Mouse (Mus musculus) lung, postnatal 25 days (tissue): Measurements from ENCODE around the gene Msl2.

ENCODE experiments used
- DNase-seq: peaks from one replicate; pipeline ENCODE4 v3.0.0; 2022; ENCODE audit warnings: low spot score

Gene Msl2

DNA sequence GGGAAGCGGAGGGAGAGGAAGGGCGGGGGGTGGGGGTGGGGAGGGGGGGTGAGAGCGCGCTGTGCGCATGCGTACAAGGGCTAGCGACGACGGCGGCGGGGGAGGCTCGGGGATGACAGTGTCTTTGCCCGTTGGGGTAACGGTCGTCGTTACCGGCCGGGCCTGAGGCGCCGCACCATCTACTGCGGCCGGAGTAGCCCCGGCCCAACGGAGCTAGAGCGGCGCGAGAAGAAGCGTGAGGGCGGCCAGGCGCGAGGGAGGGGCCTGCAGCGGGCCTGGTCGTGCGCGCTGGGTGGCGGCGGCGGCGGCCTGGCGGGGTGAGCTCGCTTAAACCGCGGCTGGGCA, at the start of gene Msl2:
TSS of gene Msl2 (plus strand) at position 115 of the 345 bp plus-strand sequence.
- DNase-seq, result no peak

DNA sequence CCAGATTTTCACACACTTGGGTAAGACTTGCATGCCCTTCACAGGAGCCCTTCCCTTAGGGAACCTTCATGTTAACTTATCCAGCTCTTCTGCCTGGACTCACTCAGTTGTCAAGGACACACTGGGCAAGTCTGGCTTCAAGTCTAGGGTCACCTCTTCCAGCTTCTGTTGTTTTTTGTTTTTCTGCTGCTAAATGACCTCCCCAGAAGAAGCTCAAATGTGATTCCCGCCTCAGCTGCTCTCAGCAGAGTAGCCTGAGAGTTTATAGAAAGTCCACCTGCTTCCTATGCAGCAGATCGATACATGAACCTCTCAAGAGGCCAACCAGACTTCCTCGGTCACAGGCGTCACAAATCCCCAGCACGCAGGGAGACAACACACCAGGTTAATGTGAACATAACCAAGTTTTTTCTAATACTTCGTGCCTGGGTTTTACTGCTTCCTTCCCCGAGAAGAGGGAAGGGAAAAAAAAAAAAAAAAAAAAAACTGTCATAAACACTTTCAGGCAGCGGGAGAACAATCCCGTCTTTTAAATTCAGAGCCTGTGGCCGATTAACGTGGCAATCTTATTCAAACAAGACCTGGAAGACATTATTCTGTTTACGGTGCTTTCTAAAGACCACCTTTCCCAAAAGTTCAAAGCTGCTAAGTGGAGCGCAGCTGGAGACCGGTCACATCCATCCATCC, 40.0 kb upstream of the Msl2 start:
- no peak for DNase-seq

DNA sequence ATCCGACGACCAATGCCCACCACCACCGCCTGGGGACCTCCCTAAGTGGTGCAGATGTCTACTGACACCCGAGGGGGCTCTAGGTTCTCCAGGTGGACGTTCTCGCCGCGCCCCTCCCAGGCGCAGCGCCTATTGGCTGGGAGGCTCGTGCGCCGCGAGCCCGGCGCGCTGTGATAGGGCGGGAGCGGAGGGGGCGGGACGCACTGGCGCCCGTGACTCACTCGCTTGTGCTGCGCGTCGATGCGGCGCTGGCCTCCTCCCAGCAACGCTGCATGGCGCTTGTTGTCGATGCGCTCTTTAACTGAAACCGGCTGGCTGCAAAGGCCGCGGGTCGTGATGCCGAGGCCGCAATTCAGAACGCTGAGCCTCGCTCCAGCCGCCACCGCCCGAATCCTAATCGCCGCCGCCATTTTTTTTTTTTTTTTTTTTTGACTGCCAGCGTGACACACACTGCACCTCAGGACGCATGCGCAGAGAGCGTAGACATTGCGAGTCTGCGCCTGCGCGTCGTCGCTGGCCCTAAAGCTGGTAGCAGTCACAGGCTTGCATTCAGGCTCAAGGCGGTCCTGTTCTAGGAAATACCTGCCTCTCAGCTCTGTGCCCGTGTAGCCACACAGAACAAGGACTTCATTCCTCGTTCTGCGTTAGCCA, 39.3 kb upstream of the Msl2 start, which contains the start of gene Pccb:
TSS of gene Pccb (minus strand) at position 451 of the 651 bp plus-strand sequence.
- DNase-seq, result peak; percentile 97

DNA sequence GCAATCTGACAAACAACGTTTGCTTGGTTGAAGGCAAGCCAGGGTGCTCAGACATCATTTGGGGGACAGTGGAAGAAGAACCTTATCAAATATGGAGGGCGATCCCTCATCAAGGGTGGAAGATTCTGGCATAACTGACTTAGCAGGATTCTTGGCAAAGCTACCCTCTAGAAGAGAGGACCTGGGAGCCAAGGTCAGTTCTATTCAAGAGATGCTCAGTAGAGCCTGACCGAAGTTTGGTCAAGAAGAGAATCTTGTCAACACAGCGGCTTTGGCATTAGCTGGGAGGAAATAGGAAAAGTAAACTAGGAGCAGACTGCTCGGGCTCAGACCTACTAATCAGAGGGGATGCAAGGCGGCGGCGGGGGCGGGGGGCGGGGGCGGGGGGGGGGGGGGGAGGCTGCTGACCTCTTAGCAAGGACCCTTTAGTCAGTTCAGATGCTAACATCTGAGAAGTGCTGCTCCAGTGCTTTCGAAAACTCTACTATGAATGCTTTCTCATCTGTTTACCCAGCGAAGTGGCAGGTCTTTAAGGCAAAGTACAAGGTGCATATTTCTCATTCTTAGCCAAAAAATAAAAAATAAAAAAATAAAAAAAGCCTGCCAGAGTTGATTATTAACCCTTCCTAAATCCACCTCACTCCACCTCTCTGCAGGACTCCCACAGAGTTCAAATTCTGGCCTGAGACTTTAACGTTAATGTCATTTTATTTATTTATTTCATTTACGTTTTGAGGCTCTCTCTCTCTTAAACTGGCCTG, 37.9 kb upstream of the Msl2 start:
- no peak for DNase-seq

DNA sequence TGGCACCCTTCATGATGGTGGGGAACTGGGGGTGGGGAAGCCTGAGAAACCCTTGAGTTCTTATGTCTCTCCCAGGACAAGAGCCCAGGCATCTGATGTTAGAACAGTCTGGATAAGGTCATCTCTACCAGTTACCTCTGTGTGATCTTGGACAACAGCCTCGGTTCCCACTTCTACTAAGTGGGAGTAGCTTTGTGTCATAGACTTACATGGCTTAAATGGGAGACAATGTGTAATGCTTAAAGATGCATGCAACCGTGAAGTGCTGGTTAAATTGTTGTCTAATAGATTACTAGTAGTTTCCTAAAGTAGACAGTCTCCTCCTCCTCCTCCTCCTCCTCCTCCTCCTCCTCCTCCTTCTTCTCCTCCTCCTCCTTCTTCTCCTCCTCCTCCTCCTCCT, 37.0 kb upstream of the Msl2 start:
- no peak for DNase-seq

DNA sequence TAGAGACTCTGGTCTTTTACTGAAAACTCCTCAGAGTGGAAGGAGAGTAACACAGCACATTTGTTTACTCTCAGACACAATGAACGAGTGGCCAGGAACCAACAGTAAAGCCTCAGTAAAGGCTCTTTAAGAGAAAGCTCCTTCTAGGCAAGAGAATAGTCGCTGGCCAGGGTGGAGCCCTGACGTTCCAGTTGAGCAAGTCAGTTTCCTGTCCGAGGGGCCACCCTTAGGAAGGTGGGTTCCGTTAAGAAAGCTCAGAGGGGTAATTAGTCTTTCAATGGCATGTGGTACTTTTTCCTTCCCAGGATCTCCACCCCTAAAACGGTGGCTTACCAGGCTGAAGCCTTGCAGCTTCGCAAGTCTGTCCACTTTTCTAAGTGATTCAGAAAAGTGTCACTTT, 36.5 kb upstream of the Msl2 start:
- DNase-seq, result peak; percentile 14

DNA sequence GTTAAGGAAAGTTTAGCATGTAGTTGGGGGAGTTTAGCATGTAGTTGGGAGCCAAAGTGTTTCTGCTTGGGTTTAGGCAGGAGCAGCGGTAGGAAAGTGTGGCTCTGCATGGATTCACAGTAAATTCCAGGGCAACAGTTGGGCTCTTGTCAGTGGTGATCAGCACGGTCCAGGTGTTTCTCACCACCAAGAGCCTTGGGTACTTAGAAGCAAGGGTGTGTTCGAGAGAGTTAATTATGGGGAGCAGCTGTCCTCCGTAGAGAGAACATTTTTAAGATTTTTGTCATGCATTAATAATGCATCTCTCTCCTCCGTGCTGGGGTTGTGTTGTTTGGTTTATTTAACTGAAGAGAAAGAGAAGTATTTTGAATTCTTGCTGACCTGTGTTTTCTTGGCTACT, 35.3 kb upstream of the Msl2 start:
- no peak for DNase-seq

DNA sequence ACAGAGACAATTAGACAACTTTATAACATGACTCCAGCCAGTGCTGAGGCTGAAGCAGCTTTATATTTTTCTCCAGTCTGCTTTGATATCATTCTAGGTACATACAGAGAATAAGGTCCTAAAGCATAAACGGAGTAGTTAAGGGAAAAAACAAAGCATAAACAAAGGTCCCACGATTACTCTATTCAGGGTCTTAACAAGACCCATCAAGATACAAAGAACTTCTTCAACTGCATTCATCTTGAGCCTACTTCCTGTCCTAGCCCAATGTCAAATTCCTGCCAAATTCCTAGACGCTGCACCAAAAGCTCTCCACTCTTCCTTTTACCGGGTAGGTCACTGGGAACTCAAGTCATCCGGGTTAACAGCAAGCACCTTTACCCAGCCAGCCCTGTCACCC, 32.4 kb upstream of the Msl2 start:
- no peak for DNase-seq

DNA sequence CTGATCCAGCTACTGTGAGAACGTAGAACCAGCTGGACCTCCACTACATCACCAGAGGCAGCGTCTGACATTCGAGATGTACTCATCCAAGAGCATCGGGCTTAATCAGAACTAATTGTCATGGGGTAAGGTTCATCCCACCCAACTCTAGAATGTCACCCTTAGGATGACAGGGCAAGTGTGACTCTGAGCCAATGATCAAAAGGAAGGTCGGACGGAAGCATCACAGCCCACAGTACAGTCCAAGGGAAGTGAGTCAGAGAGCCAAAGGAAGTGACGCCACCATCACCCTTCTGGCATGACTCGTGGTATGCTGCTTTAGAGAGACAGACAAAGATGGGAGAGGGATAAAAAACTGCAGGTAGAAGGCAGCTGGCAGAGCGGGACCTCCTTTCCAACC, 31.7 kb upstream of the Msl2 start:
- DNase-seq, result no peak

DNA sequence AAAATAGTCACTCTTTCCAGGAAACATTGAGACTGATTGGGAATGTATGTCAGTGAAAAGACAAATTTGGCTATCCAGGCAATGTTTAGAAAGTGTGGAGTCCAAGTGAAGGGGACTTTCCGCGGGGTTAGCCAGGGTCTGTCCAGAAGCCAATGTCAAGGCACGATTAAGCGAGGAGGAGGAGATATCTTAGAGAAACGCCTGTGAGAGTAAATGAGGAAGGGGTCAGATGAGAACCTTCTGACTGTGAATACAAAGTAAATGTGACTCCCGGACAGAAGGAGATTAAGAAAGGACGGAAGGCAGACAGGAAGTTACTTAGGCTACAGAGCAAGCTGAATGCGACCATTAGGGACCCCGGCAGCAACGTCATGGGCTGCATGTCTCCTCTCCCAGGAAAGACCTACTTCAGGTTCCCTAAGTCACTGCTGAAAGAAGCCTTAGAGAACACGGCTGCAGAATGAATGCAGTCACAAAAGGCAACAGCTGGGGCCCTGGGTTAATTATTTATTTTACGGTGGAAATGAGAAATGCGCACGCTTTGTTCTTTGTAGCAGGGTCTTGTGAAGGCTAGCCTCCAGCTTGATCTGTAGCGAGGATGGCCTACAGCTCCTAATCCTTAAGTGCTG, 28.1 kb upstream of the Msl2 start:
- DNase-seq, result no peak

DNA sequence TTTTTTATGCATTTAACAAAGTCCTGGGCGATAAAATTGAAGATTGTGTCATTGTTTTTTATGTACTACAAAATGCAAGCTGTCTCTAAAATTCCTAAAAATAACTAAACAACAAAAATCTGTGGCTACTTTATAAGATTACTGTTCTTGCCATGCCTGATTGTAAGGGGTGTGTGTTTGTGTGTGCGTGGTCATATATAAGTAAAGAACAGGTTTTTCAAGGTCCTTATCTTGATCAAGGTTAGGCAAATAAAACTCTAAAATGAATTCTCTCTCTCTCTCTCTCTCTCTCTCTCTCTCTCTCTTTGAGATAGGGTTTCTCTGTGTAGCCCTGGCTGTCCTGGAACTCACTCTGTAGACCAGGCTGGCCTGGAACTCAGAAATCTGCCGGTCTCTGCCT, 21.9 kb upstream of the Msl2 start:
- no peak for DNase-seq

DNA sequence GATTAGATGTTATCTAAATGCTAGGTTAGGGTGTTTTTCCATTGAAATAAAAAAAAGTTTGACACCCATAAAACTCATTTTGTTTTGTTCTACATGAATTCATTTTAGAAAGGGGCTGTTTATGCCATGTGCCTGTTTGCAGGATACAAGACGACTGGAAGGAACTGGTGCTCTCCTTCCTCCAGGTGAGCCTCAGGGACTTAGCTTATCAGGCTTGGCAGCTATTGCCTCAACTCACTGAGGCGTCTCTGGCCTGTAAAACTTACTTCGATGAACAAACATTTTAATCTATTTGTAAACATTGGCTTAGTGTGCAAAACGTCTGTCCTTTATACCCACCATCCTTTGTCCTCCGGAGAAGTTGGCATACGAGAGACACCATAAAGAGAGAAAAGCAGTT, 21.2 kb upstream of the Msl2 start:
- DNase-seq, result no peak

DNA sequence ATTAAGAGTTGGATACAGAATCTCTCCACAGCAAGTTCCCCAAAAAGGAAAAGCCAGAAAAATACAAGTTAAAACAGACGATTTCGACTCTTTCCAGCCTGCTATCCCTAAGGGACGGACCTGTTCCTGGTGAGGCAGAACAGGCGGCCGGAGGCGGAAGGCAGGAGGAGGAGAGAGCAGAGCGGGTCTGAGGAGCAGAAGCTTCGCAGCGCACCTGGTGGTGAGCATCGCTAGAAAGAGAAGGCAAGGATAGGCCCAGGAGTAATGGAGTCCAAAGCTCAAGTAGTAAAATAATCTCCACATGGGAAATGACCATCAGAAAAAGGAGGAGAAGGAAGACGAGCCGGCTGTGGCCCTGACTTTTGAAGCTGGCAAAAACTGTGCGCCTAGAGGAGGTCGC, 20.6 kb upstream of the Msl2 start:
- DNase-seq, result no peak

DNA sequence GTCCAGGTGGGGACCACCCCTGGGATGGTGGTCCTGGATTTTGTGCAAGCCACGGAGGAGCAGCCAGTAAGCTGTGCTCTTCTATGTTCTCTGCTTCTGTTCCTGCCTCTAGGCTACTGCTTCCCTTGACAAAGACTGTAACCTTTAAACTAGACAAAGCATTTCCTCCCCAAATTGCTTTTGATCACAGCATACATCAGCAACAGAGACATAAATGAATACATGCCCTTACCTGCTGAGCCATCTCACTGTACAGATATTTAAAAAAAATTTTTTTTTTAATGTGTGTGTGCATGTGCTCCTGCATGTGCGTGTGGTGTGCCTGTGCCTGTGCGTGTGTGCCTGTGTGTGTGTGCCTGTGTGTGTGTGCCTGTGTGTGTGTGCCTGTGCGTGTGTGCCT, 16.7 kb upstream of the Msl2 start:
- DNase-seq, result no peak

DNA sequence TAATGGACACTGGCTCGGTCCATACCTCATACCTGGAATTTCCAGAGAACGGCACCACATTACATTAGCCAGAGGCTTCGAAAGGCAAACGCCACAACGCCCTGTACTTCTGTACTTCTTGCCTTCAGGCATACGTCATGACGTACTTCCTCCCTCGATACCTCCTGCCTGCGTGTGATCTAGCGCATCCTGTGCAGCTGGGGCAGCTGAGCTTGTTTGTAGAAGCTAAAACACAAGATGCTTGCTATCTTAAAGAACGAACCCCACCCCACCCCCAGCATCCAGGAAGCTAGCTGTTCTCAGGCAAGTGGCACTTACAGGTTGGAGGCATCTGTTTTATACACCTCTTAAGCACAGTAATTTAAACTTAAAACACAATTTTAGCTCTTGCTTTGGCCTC, 12.9 kb upstream of the Msl2 start:
- DNase-seq, result peak; percentile 12

DNA sequence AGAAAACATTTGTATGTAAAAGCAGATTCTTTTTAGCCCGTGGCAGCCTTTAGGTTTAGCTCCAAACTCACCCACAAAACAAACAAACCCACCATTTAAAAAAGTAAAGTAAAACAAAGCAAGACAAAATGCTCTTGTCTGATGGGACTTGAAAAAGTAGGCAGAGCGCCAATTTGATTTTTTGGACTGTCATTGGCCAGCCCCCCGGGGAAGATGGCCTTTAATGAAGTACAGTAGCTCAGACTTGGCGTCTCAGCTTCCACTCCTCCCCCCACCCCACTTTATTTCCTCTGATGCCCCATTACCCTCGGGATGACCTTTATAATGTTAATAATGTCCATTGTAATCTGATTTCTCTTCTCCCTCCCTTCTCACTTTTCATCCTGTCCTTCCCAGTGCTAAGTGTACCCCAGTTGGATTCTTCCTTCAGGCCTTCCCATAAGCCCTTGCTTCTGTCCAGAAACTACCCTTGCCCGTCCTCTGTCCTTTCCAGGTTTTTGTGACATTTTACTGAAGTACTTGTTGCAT, 11.6 kb upstream of the Msl2 start:
- no peak for DNase-seq

DNA sequence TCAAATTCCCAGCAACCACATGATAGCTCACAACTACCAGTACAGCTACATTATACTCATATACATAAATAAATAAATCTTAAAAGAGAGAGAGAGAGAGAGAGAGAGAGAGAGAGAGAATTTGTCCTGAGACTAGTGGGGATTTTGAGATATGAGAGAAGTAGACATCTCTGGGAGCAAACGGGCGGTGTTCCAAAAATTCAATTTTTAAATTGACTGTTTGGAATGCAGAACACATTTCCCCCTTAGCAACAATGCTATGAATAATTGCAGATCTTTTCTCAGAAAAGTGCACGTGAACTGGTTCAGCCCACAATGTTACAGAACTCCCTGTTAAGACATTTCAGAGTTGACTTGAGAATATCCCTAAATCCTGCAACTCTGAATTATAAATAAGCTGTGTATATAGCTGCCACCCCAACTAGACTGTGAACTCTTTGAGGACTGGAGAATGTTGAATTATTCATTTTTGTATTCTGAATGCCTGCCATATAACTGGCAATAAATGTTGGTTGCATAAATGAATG, 8.8 kb upstream of the Msl2 start:
- no peak for DNase-seq

DNA sequence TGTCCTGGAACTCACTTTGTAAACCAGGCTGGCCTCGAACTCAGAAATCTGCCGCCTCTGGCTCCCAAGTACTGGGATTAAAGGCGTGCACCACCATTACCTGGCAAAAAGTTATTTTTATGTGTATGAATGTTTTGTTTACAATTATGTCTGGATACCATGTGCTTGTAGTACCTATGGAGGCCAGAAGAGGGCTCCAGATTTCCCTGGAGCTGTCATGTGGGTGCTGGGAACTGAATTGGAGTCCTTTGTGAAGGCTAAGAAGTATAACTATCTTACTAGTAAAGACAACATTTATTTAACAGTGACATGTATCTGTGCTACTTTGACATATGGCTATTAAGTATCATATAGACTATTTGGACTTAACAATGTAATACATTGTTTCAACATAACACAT, 4.1 kb upstream of the Msl2 start:
- DNase-seq, result no peak

DNA sequence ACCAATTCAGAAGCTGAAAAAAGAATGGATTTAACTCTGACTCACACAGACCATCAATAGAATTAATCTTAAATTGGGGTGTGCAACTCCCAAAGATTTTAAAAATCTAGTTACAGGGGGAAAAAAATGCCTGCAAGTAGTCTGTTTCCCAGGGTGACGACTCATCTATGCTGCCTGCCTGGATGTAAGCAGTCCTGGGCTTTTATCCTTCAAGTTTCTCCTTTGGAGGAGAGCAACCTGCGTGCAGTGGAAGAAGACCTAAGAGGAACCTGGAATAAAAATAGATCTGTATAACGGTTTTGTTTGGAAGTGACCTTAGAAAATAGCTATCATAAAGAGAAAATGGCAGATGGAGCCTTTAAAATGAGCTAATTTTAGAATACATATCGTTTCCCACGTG, 1.4 kb upstream of the Msl2 start:
- no peak for DNase-seq

DNA sequence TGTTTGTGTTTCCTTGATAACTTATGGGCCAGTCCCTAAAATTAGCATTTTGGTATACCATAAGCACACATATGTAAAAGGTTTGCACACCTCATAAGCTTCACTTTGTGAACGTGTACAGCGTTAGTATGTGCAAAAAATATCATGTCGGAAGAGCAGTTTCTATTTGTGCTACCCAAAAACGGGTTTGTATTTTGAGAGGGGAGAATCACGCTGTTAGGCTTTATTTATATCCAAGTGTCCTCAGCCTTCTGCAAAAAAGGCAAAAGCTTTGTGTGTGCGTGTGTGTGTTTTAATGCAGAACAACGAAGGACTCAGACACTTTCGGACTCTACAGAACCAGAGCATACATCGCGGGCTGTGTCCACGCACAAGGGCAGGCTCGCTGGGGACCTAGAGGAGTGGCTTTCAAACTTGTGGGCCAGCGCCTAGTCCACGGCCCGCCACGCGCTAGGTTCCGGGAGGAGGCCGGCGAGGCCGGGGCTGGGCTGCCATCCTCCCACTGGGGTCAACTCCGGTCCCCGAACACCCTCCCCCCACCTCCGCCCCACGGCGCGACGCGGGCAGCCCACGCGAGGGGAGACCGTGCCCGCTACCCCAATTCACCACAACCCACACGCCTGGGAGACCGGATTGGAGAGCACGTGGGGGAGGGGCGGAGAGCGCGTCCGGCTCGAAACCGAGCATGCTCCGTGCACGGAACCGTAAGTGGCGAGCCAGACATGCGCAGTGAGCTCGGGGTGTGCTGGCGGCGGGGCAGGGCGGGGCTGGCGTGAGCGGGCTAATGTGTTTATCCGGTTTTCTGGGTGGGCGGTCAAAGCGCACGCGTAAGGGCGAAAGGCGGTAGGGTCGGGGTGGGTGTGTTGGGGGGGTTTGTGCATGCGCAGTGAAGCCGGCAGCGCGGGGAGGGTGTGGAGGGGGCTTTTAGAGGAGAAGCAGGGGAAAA, 587 bp upstream of the Msl2 start:
- peak; percentile 99 for DNase-seq

DNA sequence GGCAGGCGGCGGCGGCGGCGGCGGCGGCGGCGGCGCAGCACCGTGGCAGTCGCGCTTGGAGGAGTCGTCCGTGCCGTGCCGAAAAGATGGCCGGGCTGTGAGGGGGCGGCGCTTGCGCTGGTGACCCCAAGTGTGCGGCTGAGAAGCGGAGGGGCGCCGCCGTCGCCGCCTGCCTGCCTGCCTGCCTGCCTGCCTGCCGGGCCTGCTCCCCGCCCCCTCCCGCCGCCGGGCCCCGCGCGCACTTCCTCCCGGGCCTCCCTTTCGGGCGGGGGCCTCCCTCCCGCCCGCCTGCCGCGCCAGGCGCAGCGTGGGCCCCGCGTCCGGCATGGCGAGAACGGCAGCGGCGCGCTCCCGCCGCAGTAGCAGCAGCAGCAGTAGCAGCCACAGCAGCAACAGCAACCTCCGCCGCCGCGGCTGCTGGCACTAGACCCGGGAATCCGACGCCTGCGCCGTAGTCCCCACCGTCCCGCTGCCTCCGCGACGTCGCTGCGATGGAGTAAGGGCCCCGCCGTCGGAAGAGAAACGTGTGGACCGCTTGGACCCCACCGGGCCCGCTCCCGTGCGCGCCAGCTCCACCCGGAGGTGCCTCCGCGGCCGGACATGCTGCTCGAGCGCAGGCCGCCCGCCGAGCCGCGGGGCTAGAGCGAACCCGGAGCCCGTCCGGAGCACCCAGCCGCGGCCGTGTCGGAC, 576 bp downstream of the Msl2 start:
- DNase-seq, result peak; percentile 90
